Mouse (Mus musculus) embryonic facial prominence, embryonic 14.5 days (tissue): ENCODE results near the gene Sema7a. TPM values are rescaled to one million over a fixed set of nuclear protein-coding genes. Genes with fewer than 3 reads are reported as not detected.

Source experiments
- ATAC-seq: fragments of 200-750 bp; cut with Nextera tagmentation; 2 replicates; pipeline ENCODE4 v1.8.0; 2017; ENCODE audit warnings: low read depth, moderate number of reproducible peaks, moderate TSS enrichment
- DNase-seq: peaks from one replicate; pipeline ENCODE4 v3.0.0-alpha.2; 2015; ENCODE audit warnings: low spot score
- H3K27ac ChIP-seq: fragments of 300-500 bp; sonication (generic); replicated peaks from 2 replicates; pipeline ENCODE4 v1.5.1; 2014; ENCODE audit warnings: low read depth, mild to moderate bottlenecking, low read length, moderate library complexity
- H3K27me3 ChIP-seq: fragments of 300-500 bp; sonication (generic); replicated peaks from 2 replicates; pipeline ENCODE4 v1.6.1; 2014; ENCODE audit warnings: low read length; ENCODE audit not compliant: control insufficient read depth, insufficient read depth
- H3K36me3 ChIP-seq: fragments of 300-500 bp; sonication (generic); 2 replicates; pipeline ENCODE4 v1.6.1; 2014; ENCODE audit warnings: low read length, mixed read lengths; ENCODE audit not compliant: control insufficient read depth, insufficient read depth
- H3K4me1 ChIP-seq: fragments of 300-500 bp; sonication (generic); 2 replicates; pipeline ENCODE4 v1.6.1; 2014; ENCODE audit warnings: antibody characterized with exemption, low read length; ENCODE audit not compliant: control insufficient read depth, insufficient read depth
- H3K4me2 ChIP-seq: fragments of 300-500 bp; sonication (generic); 2 replicates; pipeline ENCODE4 v1.6.1; 2014; ENCODE audit warnings: low read depth, mild to moderate bottlenecking, low read length, moderate library complexity, mixed read lengths
- H3K4me3 ChIP-seq: fragments of 300-500 bp; sonication (generic); 2 replicates; pipeline ENCODE4 v1.5.1; 2014; ENCODE audit warnings: low read depth, mild to moderate bottlenecking, low read length
- H3K9ac ChIP-seq: fragments of 300-500 bp; sonication (generic); 2 replicates; pipeline ENCODE4 v1.6.1; 2014; ENCODE audit warnings: low read depth, mild to moderate bottlenecking, low read length, moderate library complexity, mixed read lengths
- H3K9me3 ChIP-seq: fragments of 300-500 bp; sonication (generic); 2 replicates; pipeline ENCODE4 v1.6.1; 2016; ENCODE audit warnings: low read length; ENCODE audit not compliant: control insufficient read depth
- WGBS: fragments of 180-500 bp; shearing (Covaris S2); extraction: QIAGEN DNeasy Blood & Tissue Kit; methylation state at CpG from one replicate; pipeline ENCODE4 v1.1.7; 2014; 5-methylcytosine and 5-hydroxymethylcytosine counted together
- polyA plus RNA-seq: library from polyadenylated mRNA; unstranded; fragments of >200 nt; fragmentation: Nextera tagmentation; extraction: Ambion mirVana; gene quantifications from 2 replicates; pipeline ENCODE4 v1.2.1, GENCODE M21; 2014

Gene Sema7a
- polyA plus RNA-seq, 1 experiment from 2014 or later, result 1.2 TPM

DNA sequence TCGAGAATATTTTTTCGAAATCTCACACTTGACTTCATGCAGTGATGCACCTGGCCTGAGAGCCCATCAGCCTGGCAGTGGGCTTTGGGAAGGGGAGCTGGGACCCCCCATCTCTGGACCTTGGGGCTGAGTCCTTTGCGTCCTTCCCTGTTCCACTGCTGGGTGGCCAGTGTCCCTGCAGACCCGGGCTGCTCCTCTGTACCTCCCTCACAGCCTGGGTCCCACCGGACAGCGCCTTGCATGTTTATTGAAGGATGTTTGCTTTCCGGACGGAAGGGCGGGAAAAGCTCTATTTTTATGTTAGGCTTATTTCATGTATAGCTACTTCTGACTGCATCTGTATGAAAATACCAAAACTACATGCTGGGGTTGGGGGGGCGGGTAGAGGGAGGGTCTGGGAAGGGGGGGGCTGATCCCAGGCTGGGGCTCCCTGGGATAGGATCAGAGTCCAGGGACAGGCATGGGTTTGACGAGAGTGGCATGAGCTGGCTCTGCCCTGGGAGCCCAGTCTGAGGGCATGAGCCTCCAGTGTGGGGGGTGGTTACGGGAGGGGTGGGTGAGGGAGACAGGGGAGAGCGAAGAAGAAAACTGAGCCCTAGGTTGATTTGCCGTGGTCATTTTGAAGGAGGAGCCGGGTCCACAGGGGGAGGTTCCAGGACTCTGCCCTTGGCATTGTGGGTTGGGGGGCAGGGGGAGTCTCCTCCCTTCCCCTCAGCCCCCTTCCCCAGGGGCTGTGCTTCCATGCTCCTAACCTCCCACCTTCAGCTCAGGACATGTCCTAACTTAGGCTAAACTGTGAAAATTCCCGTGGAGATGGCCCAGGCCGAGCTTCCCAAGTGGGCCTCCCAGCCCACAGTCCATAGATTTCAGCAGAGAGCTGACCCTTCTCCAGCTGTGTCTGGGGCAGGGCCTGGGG is 22.2 kb downstream of the Sema7a start:
- no peak for ATAC-seq
- no peak overlapping the region for H3K27ac ChIP-seq

DNA sequence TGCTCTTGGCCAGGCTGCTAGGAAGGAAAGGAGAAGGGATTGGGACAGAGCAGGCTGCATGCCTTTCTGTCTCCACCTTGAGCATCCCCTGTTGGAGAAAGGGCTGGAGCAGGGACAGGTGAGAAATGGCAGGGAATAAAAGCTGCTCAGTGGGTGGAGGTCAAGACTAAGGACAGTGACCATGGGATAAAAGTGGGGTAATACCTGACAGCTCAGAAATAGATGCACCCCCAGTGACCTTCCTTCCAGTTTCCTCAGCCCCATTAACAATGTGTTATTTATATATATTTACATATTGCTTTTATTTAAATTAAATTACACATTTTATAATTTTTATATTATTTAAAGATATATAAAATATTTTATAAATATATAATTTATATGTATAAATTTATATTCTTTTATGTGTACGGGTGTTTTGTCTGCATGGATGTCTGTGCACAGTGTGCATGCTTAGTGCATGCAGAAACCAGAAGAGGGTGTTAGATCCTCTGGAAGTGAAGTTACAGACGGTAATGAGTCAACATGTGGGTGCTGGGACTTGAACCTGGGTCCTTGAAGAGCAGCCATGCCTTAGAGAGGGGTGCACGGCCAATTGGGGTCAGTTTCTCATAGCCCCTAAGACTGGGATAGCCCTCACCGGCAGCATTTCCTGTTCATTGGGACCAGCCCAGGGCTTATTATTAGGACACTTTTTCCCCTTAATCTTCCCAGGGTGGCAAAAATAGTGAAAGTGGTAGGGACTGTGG is 23.5 kb downstream of the Sema7a start:
- H3K4me1 ChIP-seq, result no peaks in the 10 kb centered on the region
- no peaks in the 10 kb centered on the region for H3K27me3 ChIP-seq
- no peak overlapping the region for H3K9ac ChIP-seq
- H3K36me3 ChIP-seq, result no peaks in the 10 kb centered on the region
- H3K4me2 ChIP-seq, result no peak overlapping the region
- no peak overlapping the region for H3K4me3 ChIP-seq
- no peak for DNase-seq
- H3K27ac ChIP-seq, result no peak overlapping the region
- no peak for ATAC-seq
- 82% methylated on average over 4 of the region's 4 CpGs for WGBS
- H3K9me3 ChIP-seq, result no peaks in the 10 kb centered on the region

More for the DNA sequence above, 22.2 kb downstream of the Sema7a start:
- Histone ChIP-seq H3K4me1 (no peaks in the 10 kb centered on the region), H3K9ac (no peak overlapping the region), H3K27me3 (no peaks in the 10 kb centered on the region), H3K4me3 (no peak overlapping the region), H3K36me3 (no peaks in the 10 kb centered on the region), H3K9me3 (no peaks in the 10 kb centered on the region), H3K4me2 (no peak overlapping the region)
- DNase-seq, result no peak
- 63% methylated on average over 17 of the region's 17 CpGs for WGBS

DNA sequence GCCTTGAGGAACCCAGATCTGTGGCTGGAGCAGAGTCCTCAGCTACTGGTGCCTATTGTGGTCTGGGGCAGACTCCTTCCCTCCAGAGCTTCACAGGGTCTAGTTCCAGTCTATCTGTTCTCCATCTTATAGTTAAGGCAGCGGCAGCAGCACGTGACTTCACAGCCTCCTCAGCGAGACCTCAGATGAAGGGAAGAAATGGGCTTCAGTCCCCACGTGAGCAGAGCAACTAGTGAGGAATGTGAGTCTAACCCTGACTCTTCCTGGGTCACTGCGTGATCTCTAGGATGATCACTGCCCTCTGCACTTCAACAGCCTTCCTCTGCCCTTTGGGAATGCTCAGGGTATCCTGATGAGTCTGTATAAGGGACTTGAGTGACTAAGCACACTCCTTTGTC is 24.1 kb downstream of the Sema7a start:
- Histone ChIP-seq H3K27me3 (no peaks in the 10 kb centered on the region), H3K4me3 (no peak overlapping the region), H3K27ac (no peak overlapping the region), H3K9ac (no peak overlapping the region), H3K4me2 (no peak overlapping the region), H3K36me3 (no peaks in the 10 kb centered on the region), H3K9me3 (no peaks in the 10 kb centered on the region), H3K4me1 (no peaks in the 10 kb centered on the region)
- WGBS, result 80% methylated on average over 5 of the region's 5 CpGs
- ATAC-seq (no peak), DNase-seq (no peak)

DNA sequence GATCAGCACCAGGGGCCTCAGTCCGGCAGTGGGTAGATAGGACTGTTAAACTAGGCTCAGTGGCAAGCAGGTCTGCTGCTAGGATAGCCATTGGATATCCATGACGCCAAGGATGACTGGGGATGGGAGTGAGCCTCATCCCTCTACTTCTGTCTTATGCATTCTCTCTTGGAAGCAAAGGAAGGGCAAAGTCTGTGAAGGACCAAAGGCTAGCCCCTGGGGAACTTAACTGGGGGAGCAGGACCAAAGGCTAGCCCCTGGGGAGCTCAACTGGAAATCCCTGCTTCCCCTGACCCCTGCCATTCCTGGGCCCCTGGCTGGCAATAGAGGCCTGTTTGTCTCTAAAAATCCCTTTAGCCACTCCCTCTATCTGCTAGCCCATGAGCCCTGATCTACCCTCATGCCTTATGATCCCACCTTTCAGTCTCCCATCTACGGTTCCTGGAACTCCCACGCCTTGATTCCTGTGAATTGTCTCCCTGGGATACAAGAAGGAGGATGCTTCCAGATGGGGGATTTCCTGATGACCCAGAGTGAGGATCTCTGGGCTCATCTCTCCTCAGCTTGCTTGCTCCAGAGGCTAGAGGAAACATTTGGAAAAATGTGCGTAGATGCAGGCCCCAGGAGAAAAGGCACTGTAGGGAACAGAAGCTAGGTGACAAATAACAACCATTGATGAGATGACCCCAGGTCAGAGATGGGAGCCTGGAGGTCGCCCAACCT is 24.8 kb downstream of the Sema7a start:
- no peaks in the 10 kb centered on the region for H3K36me3 ChIP-seq
- DNase-seq, result no peak
- H3K4me3 ChIP-seq, result no peak overlapping the region
- no peak for ATAC-seq
- H3K27me3 ChIP-seq, result no peaks in the 10 kb centered on the region
- 82% methylated on average over 6 of the region's 6 CpGs for WGBS
- no peak overlapping the region for H3K27ac ChIP-seq
- no peaks in the 10 kb centered on the region for H3K4me1 ChIP-seq
- H3K9me3 ChIP-seq, result no peaks in the 10 kb centered on the region
- no peak overlapping the region for H3K4me2 ChIP-seq
- H3K9ac ChIP-seq, result no peak overlapping the region

DNA sequence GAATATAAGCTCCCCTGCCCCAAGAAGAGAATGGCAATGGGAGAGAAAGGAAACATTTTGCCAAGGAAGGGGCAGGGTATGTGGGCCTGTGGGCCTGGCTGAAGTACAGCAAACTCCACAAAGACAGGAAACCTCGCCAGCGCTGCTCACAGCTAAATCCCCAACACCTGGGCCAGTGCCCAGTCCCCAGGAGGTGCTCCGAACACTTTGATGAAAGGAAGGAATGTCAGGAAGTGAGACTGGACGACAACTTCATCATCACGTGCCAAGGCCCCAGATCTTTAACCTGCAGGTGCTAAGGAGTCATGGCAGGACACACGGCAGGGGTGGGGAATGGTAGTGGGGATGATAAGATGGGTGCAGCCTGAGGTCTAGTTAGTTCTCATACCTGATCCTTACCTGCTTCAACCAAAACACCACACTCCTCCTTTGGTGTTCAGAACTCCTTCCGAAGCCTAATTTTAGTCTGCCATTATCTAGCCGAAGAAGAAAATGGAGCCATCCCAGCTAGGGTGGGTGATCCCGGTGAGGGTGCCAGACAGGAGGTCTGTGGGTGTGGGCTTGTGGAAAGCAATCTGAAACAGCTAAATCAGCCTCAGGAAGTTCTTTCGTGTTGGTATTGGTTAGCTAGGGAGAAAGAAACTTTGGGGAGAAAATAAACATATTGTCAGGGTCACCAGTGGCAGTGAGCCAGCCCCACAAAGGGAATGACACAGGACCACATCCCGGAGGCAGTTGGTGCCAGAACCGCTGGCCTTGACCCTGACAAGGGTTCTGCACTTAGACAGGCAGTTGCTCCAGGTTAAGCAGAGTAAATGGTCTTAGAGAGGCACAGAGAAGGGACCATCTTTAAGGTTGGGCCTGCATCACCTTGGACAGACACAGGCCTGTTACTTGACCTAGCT is 25.6 kb downstream of the Sema7a start:
- ATAC-seq (no peak), DNase-seq (no peak)
- Histone ChIP-seq H3K27ac (no peak overlapping the region), H3K27me3 (no peaks in the 10 kb centered on the region), H3K4me3 (no peak overlapping the region), H3K4me1 (no peaks in the 10 kb centered on the region), H3K4me2 (no peak overlapping the region), H3K36me3 (no peaks in the 10 kb centered on the region), H3K9ac (no peak overlapping the region), H3K9me3 (no peaks in the 10 kb centered on the region)
- WGBS, result 60% methylated on average over 12 of the region's 12 CpGs

DNA sequence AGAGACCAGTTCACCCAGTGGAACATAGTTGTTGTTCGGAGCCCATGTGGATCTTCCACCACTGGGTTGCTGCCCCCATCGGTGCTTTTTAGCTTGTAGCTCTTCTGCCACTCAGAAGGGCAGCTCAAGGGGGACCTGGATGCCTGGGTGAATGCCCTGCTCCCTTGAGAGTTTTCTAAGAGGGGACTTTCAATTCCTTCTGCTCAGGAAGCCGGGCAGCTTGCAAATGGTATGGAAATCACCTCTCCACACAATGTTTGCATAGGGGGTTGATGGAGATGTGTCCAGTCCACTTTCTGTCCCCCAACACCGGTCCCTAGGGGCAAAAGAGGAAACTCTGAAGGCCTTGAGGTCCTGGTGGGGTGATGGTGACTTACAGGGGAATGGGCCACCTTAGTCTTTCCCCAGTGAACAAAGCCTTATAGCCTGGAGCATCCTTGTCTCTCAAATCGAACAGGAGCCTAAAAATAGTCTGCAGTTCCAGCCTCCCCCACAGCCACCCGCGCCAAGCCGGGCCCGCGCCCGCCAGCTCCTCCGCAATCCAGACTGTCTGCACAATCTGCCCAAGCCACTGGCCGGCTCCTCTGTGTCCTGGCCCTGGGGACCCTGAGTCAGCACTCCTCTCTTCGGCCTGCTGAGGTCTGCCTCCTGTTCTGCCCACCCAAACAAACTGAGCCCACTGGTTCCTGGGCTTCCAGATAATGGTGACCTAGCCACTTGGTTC is 27.5 kb downstream of the Sema7a start:
- H3K36me3 ChIP-seq, result no peaks in the 10 kb centered on the region
- ATAC-seq, result no peak
- DNase-seq, result no peak
- no peak overlapping the region for H3K9ac ChIP-seq
- WGBS, result 67% methylated on average over 14 of the region's 14 CpGs
- no peaks in the 10 kb centered on the region for H3K27me3 ChIP-seq
- H3K4me3 ChIP-seq, result no peak overlapping the region
- no peak overlapping the region for H3K4me2 ChIP-seq
- peaks cover 9% of the 10 kb centered on the region for H3K4me1 ChIP-seq
- H3K9me3 ChIP-seq, result no peaks in the 10 kb centered on the region
- no peak overlapping the region for H3K27ac ChIP-seq

DNA sequence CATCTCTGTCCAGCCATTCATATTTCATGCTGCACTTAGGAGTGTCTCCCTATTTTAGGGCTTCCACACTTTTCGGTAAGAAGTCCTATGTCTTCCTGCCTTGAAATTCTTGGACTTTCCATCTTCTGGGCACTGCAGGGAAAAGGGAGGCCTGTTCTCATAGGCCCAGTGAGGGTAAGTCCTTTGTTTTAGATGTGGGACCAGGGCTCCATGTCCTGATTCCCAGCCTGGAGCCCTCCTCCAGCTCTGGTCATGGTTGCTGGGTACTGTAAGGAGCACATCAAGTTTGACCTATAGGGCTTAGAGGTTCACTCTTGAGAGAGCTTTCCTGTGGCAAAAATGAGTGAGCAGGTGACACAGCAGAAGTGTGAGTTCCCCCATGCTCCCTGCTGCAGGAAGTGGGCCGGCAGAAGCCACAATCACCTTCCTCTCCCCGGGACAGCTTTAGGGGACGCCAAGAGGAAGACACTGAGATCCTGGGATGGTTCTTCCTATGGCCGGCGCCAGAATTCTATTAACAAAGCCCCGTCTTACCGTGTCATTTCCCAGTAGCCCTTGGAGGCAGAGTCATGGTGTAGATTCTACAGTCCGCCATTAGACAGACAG is 28.4 kb downstream of the Sema7a start:
- WGBS, result 88% methylated on average over 9 of the region's 9 CpGs
- H3K9ac ChIP-seq, result no peak overlapping the region
- no peak for DNase-seq
- ATAC-seq, result no peak
- no peaks in the 10 kb centered on the region for H3K27me3 ChIP-seq
- no peaks in the 10 kb centered on the region for H3K9me3 ChIP-seq
- peaks cover 17% of the 10 kb centered on the region for H3K4me1 ChIP-seq
- H3K27ac ChIP-seq, result no peak overlapping the region
- no peak overlapping the region for H3K4me2 ChIP-seq
- no peaks in the 10 kb centered on the region for H3K36me3 ChIP-seq
- H3K4me3 ChIP-seq, result no peak overlapping the region
